Mouse (Mus musculus) brown adipose tissue, adult 24 weeks (tissue): Measurements from ENCODE around the gene Zfp580. TPM values are rescaled to one million over a fixed set of nuclear protein-coding genes. Genes with fewer than 3 reads are reported as not detected.

ENCODE experiments used
- H3K27ac ChIP-seq: fragments of 200-500 bp; replicated peaks from 2 replicates; pipeline ENCODE4 v1.5.1; 2012; ENCODE audit warnings: low read depth, mild to moderate bottlenecking, low read length
- H3K4me1 ChIP-seq: fragments of 200-500 bp; 2 replicates; pipeline ENCODE4 v1.6.1; 2012; ENCODE audit warnings: low read length, mixed read lengths; ENCODE audit not compliant: control insufficient read depth, insufficient read depth, insufficient read length
- H3K4me3 ChIP-seq: fragments of 200-500 bp; 2 replicates; pipeline ENCODE4 v1.5.1; 2012; ENCODE audit warnings: low read depth, mild to moderate bottlenecking, low read length, moderate library complexity; ENCODE audit not compliant: insufficient read depth
- polyA plus RNA-seq: library from polyadenylated mRNA; stranded (reverse); fragments of >200 nt; gene quantifications from 2 replicates; pipeline ENCODE4 v1.2.4, GENCODE M21; 2012; ENCODE audit not compliant: missing spikeins, insufficient read depth, insufficient read length

Zfp580 gene
- polyA plus RNA-seq, 1 experiment = 4.4 TPM

GRCm38 (mm10) chr7:5020685-5021084 is 30.7 kb upstream of the Zfp580 start:
- peak overlapping the region; percentile 88 for H3K27ac ChIP-seq
- H3K4me1 ChIP-seq = peaks cover 7% of the 10 kb centered on the region; the same call in 1 of the 2 replicates
- H3K4me3 ChIP-seq = peak overlapping the region; percentile 64

GRCm38 (mm10) chr7:5021197-5021596 is 30.1 kb upstream of the Zfp580 start:
- H3K4me3 ChIP-seq = peak overlapping the region; percentile 64
- H3K27ac ChIP-seq = peak overlapping the region; percentile 88; the same call in 1 of the 2 replicates
- peaks cover 7% of the 10 kb centered on the region; the same call in 1 of the 2 replicates for H3K4me1 ChIP-seq

- Histone ChIP-seq H3K4me1 (no peaks in the 10 kb centered on the region), H3K4me3 (no peak overlapping the region), H3K27ac (no peak overlapping the region)
Observed at GRCm38 (mm10) chr7:5029543-5029942, 21.8 kb upstream of the Zfp580 start.

GRCm38 (mm10) chr7:5029946-5030345 is 21.4 kb upstream of the Zfp580 start:
- Histone ChIP-seq H3K4me3 (no peak overlapping the region), H3K27ac (no peak overlapping the region)

GRCm38 (mm10) chr7:5030554-5031275 is 20.6 kb upstream of the Zfp580 start:
- Histone ChIP-seq H3K4me3 (no peak overlapping the region), H3K27ac (no peak overlapping the region), H3K4me1 (no peaks in the 10 kb centered on the region)

More at GRCm38 (mm10) chr7:5029946-5030345, 21.4 kb upstream of the Zfp580 start:
- H3K4me1 ChIP-seq = no peaks in the 10 kb centered on the region

GRCm38 (mm10) chr7:5031496-5031895 is 19.8 kb upstream of the Zfp580 start:
- Histone ChIP-seq H3K4me1 (no peaks in the 10 kb centered on the region), H3K4me3 (no peak overlapping the region), H3K27ac (no peak overlapping the region)

- Histone ChIP-seq H3K4me1 (peaks cover under 1% of the 10 kb centered on the region; the same call in 1 of the 2 replicates), H3K4me3 (no peak within 1 kb of the TSS), H3K27ac (no peak within 1 kb of the TSS)
Observed at GRCm38 (mm10) chr7:5033818-5034217, 17.5 kb upstream of the Zfp580 start, which contains the start of gene 4632433K11Rik. TSS of gene 4632433K11Rik (plus strand) at chr7:5034118.

- H3K4me1 ChIP-seq = peaks cover 3% of the 10 kb centered on the region; the same call in 1 of the 2 replicates
- H3K4me3 ChIP-seq = no peak overlapping the region
- no peak overlapping the region for H3K27ac ChIP-seq
Observed at GRCm38 (mm10) chr7:5035628-5036027, 15.7 kb upstream of the Zfp580 start.

- H3K4me3 ChIP-seq = no peak overlapping the region
- H3K27ac ChIP-seq = no peak overlapping the region
- peaks cover 3% of the 10 kb centered on the region; the same call in 1 of the 2 replicates for H3K4me1 ChIP-seq
Observed at GRCm38 (mm10) chr7:5036136-5036535, 15.2 kb upstream of the Zfp580 start.

- peaks cover 3% of the 10 kb centered on the region; the same call in 1 of the 2 replicates for H3K4me1 ChIP-seq
- H3K4me3 ChIP-seq = no peak overlapping the region
- no peak overlapping the region for H3K27ac ChIP-seq
Observed at GRCm38 (mm10) chr7:5037026-5037425, 14.3 kb upstream of the Zfp580 start.

- peaks cover 3% of the 10 kb centered on the region; the same call in 1 of the 2 replicates for H3K4me1 ChIP-seq
- peak overlapping the region; percentile 85 for H3K4me3 ChIP-seq
- no peak overlapping the region for H3K27ac ChIP-seq
Observed at GRCm38 (mm10) chr7:5037467-5037866, 13.9 kb upstream of the Zfp580 start.

GRCm38 (mm10) chr7:5038109-5038732 is 13.1 kb upstream of the Zfp580 start, which contains the start of gene Zfp784:
TSS of gene Zfp784 (minus strand) at chr7:5038446.
- H3K27ac ChIP-seq = peak within 1 kb of the TSS; percentile 95
- H3K4me1 ChIP-seq = peaks cover 3% of the 10 kb centered on the region; the same call in 1 of the 2 replicates
- peak within 1 kb of the TSS; percentile 85 for H3K4me3 ChIP-seq

GRCm38 (mm10) chr7:5038940-5039339 is 12.4 kb upstream of the Zfp580 start:
- Histone ChIP-seq H3K4me3 (peak overlapping the region; percentile 85), H3K4me1 (peaks cover 3% of the 10 kb centered on the region; the same call in 1 of the 2 replicates), H3K27ac (peak overlapping the region; percentile 95; the same call in 1 of the 2 replicates)

GRCm38 (mm10) chr7:5044981-5045380 is 6.4 kb upstream of the Zfp580 start:
- Histone ChIP-seq H3K4me1 (no peaks in the 10 kb centered on the region), H3K27ac (no peak overlapping the region)

GRCm38 (mm10) chr7:5046112-5046511 is 5.2 kb upstream of the Zfp580 start:
- no peak overlapping the region for H3K4me3 ChIP-seq
- H3K4me1 ChIP-seq = no peaks in the 10 kb centered on the region
- H3K27ac ChIP-seq = no peak overlapping the region

More at GRCm38 (mm10) chr7:5044981-5045380, 6.4 kb upstream of the Zfp580 start:
- no peak overlapping the region for H3K4me3 ChIP-seq
